Mouse (Mus musculus): ENCODE results near the gene Ptrh1.
A peak's percentile ranks its signal among the peaks of the same experiment; 100 is the strongest.

DNA sequence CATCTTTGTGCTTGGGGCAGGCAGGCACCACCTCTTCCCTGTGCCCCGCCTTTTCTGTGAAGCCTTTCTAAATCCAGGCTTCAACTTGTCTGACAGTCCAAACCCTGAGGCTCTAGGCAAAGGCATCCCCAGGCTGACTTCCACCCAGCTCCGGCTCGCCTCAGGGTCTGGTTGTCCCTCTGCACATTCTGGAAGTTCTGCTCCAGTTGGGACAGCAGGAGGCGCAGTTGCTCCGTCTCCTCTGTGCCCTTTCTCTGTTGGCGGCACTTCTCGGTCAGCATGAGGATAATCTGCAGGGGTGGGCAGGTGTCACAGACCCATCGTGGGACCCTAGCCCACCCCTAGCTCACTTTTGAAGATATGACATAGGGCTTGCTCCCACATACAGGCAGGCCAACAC lies 3.5 kb downstream of the Ptrh1 start:
- no peak for TF ChIP-seq ZNF384 (IDR thresholded peaks at IDR 0.05; ENCODE audit: low read depth, low read length)
- peak; percentile 29; the same call in 1 of the 2 replicates for TF ChIP-seq ZC3H11A (IDR thresholded peaks at IDR 0.05; ENCODE audit: borderline replicate concordance, low read depth, low read length)
- TF ChIP-seq CHD2 (IDR thresholded peaks at IDR 0.05; ENCODE audit: low read depth, low read length) = no peak
- no peak for TF ChIP-seq HCFC1 (IDR thresholded peaks at IDR 0.05; ENCODE audit: borderline replicate concordance, insufficient read depth, low read length)
- no peak for TF ChIP-seq MAFK (IDR thresholded peaks at IDR 0.05; ENCODE audit: insufficient read depth, low read depth, low read length)
